Mouse (Mus musculus) stomach, embryonic 16.5 days (tissue): ENCODE data around the gene Sdhaf2. TPM values are rescaled to one million over a fixed set of nuclear protein-coding genes. Genes with fewer than 3 reads are reported as not detected.
"Not testable (repeated sequence)": the region's sequence is repeated elsewhere in the genome, so short reads cannot be mapped to it uniquely, and the experiment has no call there.

Experiments used
- ATAC-seq: fragments of 200-750 bp; cut with Nextera tagmentation; 2 replicates; pipeline ENCODE4 v1.8.0; 2017; ENCODE audit warnings: moderate number of reproducible peaks, moderate TSS enrichment; ENCODE audit not compliant: insufficient read depth, low FRiP score
- H3K27ac ChIP-seq: fragments of 300-500 bp; sonication (generic); 2 replicates; pipeline ENCODE4 v1.5.1; 2014; ENCODE audit warnings: low read length
- H3K27me3 ChIP-seq: fragments of 300-500 bp; sonication (generic); 2 replicates; pipeline ENCODE4 v1.6.1; 2014; ENCODE audit warnings: low read length, control low read depth, mixed read lengths; ENCODE audit not compliant: control insufficient read depth, insufficient read depth
- H3K36me3 ChIP-seq: fragments of 300-500 bp; sonication (generic); 2 replicates; pipeline ENCODE4 v1.6.1; 2014; ENCODE audit warnings: low read length; ENCODE audit not compliant: control insufficient read depth, insufficient read depth
- H3K4me1 ChIP-seq: fragments of 300-500 bp; sonication (generic); 2 replicates; pipeline ENCODE4 v1.6.1; 2014; ENCODE audit warnings: low read length, control low read depth, mixed read lengths; ENCODE audit not compliant: control insufficient read depth, insufficient read depth
- H3K4me2 ChIP-seq: fragments of 300-500 bp; sonication (generic); 2 replicates; pipeline ENCODE4 v1.6.1; 2014; ENCODE audit warnings: low read depth, low read length, mixed read lengths
- H3K4me3 ChIP-seq: fragments of 300-500 bp; sonication (generic); replicated peaks from 2 replicates; pipeline ENCODE4 v1.5.1; 2014; ENCODE audit warnings: mild to moderate bottlenecking, low read length
- H3K9ac ChIP-seq: fragments of 300-500 bp; sonication (generic); 2 replicates; pipeline ENCODE4 v1.6.1; 2014; ENCODE audit warnings: low read length
- H3K9me3 ChIP-seq: fragments of 300-500 bp; sonication (generic); replicated peaks from 2 replicates; pipeline ENCODE4 v1.6.1; 2016; ENCODE audit warnings: low read length, control low read depth; ENCODE audit not compliant: control insufficient read depth
- WGBS: fragments of 180-500 bp; shearing (Covaris S2); extraction: QIAGEN DNeasy Blood & Tissue Kit; methylation state at CpG from one replicate; pipeline ENCODE4 v1.1.7; 2014; 5-methylcytosine and 5-hydroxymethylcytosine counted together
- polyA plus RNA-seq: library from polyadenylated mRNA; unstranded; fragments of >200 nt; fragmentation: Nextera tagmentation; extraction: Ambion mirVana; gene quantifications from 2 replicates; pipeline ENCODE4 v1.2.1, GENCODE M21; 2015

Sdhaf2 gene
- polyA plus RNA-seq = 50.6 and 53.1 TPM in 2 replicates

- no peak for ATAC-seq
- peak within 1 kb of the TSS; percentile 97 for H3K27ac ChIP-seq
- H3K36me3 ChIP-seq = peaks cover 10% of the 10 kb centered on the region
- H3K9ac ChIP-seq = peak within 1 kb of the TSS; percentile 95
- H3K4me3 ChIP-seq = peak within 1 kb of the TSS; percentile 74
- peak within 1 kb of the TSS; percentile 69 for H3K4me2 ChIP-seq
- H3K9me3 ChIP-seq = no peaks in the 10 kb centered on the region
- peaks cover 18% of the 10 kb centered on the region for H3K4me1 ChIP-seq
- no peaks in the 10 kb centered on the region for H3K27me3 ChIP-seq
- under 1% methylated on average over 11 of the region's 11 CpGs for WGBS
Measured at GRCm38 (mm10) chr19:10525910-10526309, at the start of gene Sdhaf2. Sdhaf2 (minus strand) TSS chr19:10526142.

DNA sequence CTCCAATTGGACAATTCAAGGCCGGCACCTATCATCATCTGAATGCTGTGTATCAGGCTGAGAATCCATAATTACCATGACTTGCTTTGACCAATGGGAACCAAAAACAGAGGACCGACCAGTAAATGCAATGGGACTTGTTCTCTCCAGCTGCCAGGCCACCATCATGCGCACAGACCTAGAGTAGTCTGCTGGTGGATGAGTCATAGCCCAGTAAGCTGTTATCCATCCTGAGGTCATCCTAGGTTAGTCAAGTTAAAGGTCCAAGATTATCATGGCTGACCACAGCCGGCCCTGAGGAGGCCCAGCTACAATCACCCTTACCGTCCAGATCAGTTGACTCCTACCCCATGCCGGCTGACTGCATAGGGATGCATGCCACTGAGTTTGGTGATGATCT is 43.7 kb upstream of the Sdhaf2 start:
- Histone ChIP-seq H3K36me3 (peaks cover 10% of the 10 kb centered on the region), H3K9me3 (no peaks in the 10 kb centered on the region), H3K27me3 (no peaks in the 10 kb centered on the region), H3K4me1 (no peaks in the 10 kb centered on the region), H3K9ac (no peak overlapping the region), H3K4me3 (no peak overlapping the region), H3K27ac (no peak overlapping the region), H3K4me2 (no peak overlapping the region)
- no peak for ATAC-seq
- WGBS = 94% methylated on average over 6 of the region's 6 CpGs

GRCm38 (mm10) chr19:10565217-10565616 is 39.3 kb upstream of the Sdhaf2 start:
- 55% methylated on average over 4 of the region's 4 CpGs for WGBS
- Histone ChIP-seq H3K27ac (no peak overlapping the region), H3K9me3 (no peaks in the 10 kb centered on the region), H3K4me3 (no peak overlapping the region), H3K36me3 (no peaks in the 10 kb centered on the region), H3K9ac (no peak overlapping the region), H3K4me2 (no peak overlapping the region), H3K27me3 (no peaks in the 10 kb centered on the region), H3K4me1 (no peaks in the 10 kb centered on the region)
- ATAC-seq = no peak

DNA sequence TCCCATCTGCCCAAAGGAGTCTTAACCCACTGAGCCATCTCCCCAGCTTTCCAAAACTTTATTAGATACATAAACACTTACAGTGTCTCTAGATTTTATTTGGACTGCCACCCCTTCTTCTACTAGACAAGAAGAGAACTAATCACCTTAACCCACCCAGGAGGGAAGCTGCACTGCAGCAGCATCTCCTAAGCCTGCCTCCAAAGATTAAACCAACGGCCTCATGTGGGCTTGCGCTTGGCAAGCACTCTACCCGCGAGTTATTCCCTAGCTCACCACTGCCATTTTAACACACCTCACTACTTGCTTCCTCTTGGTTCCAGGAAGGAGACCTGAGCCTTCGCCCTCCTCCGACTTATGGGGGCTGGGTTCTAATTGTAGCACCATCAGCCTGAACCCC is 38.3 kb upstream of the Sdhaf2 start:
- WGBS = 77% methylated on average over 6 of the region's 6 CpGs
- no peak for ATAC-seq
- Histone ChIP-seq H3K4me3 (no peak overlapping the region), H3K9ac (no peak overlapping the region), H3K9me3 (no peaks in the 10 kb centered on the region), H3K4me2 (no peak overlapping the region), H3K27ac (no peak overlapping the region), H3K36me3 (no peaks in the 10 kb centered on the region), H3K4me1 (no peaks in the 10 kb centered on the region), H3K27me3 (no peaks in the 10 kb centered on the region)

GRCm38 (mm10) chr19:10562351-10562750 is 36.4 kb upstream of the Sdhaf2 start:
- no peak overlapping the region for H3K4me2 ChIP-seq
- no peaks in the 10 kb centered on the region for H3K27me3 ChIP-seq
- ATAC-seq = no peak
- no peak overlapping the region; the same call in none of the 2 replicates for H3K27ac ChIP-seq
- H3K4me1 ChIP-seq = no peaks in the 10 kb centered on the region
- no peaks in the 10 kb centered on the region for H3K9me3 ChIP-seq
- H3K4me3 ChIP-seq = no peak overlapping the region
- 57% methylated on average over 5 of the region's 5 CpGs for WGBS
- no peaks in the 10 kb centered on the region for H3K36me3 ChIP-seq
- H3K9ac ChIP-seq = no peak overlapping the region

DNA sequence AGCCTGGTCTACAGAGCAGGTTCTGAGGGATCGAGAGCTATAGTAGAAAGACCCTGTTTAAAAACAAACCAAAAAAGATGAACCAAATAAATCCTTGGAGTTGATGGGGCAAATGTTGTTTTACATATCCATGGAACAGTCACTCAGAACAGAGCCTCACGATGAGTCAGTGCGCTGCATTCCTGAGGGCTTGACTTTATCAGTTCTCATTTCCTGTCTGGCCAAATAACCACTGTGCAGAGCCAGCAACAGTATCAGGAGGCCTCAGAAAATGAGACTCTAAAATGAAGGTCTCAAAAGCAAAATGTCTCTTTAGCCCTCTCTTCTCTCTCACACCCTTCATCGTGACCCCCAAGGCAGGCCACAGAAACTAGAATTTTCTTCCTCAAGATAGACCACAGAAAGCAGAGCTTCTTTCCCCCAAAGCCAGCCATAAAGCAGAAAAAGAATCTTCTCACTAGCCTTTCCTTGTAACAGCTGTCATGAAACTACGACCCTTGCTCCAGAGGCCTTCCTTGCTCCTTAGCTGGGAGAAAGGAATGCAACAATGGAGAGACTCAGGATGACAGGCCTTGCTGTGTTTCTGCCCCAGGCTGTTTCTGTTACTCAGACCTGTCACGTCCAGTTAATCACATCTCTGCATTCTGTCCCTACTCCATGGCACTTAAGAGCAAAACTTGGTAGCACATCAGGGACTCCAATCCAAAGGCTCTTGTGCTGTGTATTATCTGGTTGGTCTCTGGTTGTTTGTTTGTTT is 35.8 kb upstream of the Sdhaf2 start:
- no peaks in the 10 kb centered on the region for H3K36me3 ChIP-seq
- peak; percentile 44; the same call in 1 of the 2 replicates for ATAC-seq
- no peaks in the 10 kb centered on the region; the same call in 1 of the 2 replicates for H3K4me1 ChIP-seq
- no peaks in the 10 kb centered on the region for H3K9me3 ChIP-seq
- H3K27ac ChIP-seq = peak overlapping the region; percentile 70
- H3K27me3 ChIP-seq = no peaks in the 10 kb centered on the region
- 49% methylated on average over 6 of the region's 6 CpGs for WGBS
- H3K9ac ChIP-seq = peak overlapping the region; percentile 19; the same call in 1 of the 2 replicates
- no peak overlapping the region for H3K4me3 ChIP-seq
- H3K4me2 ChIP-seq = no peak overlapping the region

- H3K4me2 ChIP-seq = no peak overlapping the region
- WGBS = 37% methylated on average over 5 of the region's 5 CpGs
- H3K4me3 ChIP-seq = no peak overlapping the region
- no peak for ATAC-seq
- no peaks in the 10 kb centered on the region for H3K36me3 ChIP-seq
- H3K9me3 ChIP-seq = no peaks in the 10 kb centered on the region
- H3K9ac ChIP-seq = no peak overlapping the region
- peaks cover 8% of the 10 kb centered on the region for H3K4me1 ChIP-seq
- no peak overlapping the region for H3K27ac ChIP-seq
- H3K27me3 ChIP-seq = no peaks in the 10 kb centered on the region
Measured at GRCm38 (mm10) chr19:10560108-10560507, 34.2 kb upstream of the Sdhaf2 start.

- not testable (repeated sequence) for H3K4me3 ChIP-seq, ATAC-seq, H3K9ac ChIP-seq, H3K27me3 ChIP-seq, H3K27ac ChIP-seq, H3K36me3 ChIP-seq, H3K4me2 ChIP-seq, H3K9me3 ChIP-seq
- H3K4me1 ChIP-seq = peaks cover 12% of the 10 kb centered on the region
- 71% methylated on average over 4 of the region's 4 CpGs for WGBS
Measured at GRCm38 (mm10) chr19:10557837-10558375, 32.0 kb upstream of the Sdhaf2 start.

- Histone ChIP-seq H3K36me3 (no peaks in the 10 kb centered on the region), H3K4me2 (no peak overlapping the region), H3K27me3 (no peaks in the 10 kb centered on the region), H3K9ac (no peak overlapping the region), H3K9me3 (no peaks in the 10 kb centered on the region), H3K27ac (no peak overlapping the region), H3K4me3 (no peak overlapping the region), H3K4me1 (peaks cover 12% of the 10 kb centered on the region)
- no peak for ATAC-seq
- WGBS = 81% methylated on average over 2 of the region's 2 CpGs
Measured at GRCm38 (mm10) chr19:10557430-10557829, 31.5 kb upstream of the Sdhaf2 start.
